Mouse (Mus musculus) heart, postnatal 0 days (tissue): ENCODE measurements at regions not wholly inside any gene's neighbourhood (a gene's known extent, or its start where the extent isn't known, plus 50 kb on each side); places are given as distances from the start of the nearest gene placed in this dataset.

Experiments used
- ATAC-seq: fragments of 200-750 bp; cut with Nextera tagmentation; 2 replicates; pipeline ENCODE4 v1.8.0; 2017; ENCODE audit warnings: low read depth, moderate number of reproducible peaks, moderate library complexity; ENCODE audit not compliant: insufficient read depth
- DNase-seq: peaks from one replicate; pipeline ENCODE4 v3.0.0-alpha.2; 2016; ENCODE audit warnings: low spot score
- H3K27ac ChIP-seq: fragments of 300-500 bp; sonication (generic); 2 replicates; pipeline ENCODE4 v1.5.1; 2014; ENCODE audit warnings: low read depth, mild to moderate bottlenecking
- H3K27me3 ChIP-seq: fragments of 300-500 bp; sonication (generic); 2 replicates; pipeline ENCODE4 v1.6.1; 2014; ENCODE audit warnings: low read length, mixed read lengths; ENCODE audit not compliant: control insufficient read depth, insufficient read depth
- H3K36me3 ChIP-seq: fragments of 300-500 bp; sonication (generic); replicated peaks from 2 replicates; pipeline ENCODE4 v1.6.1; 2014; ENCODE audit warnings: low read length, mixed read lengths; ENCODE audit not compliant: control insufficient read depth, insufficient read depth
- H3K4me1 ChIP-seq: fragments of 300-500 bp; sonication (generic); 2 replicates; pipeline ENCODE4 v1.6.1; 2014; ENCODE audit warnings: antibody characterized with exemption; ENCODE audit not compliant: control insufficient read depth, insufficient read depth
- H3K4me2 ChIP-seq: fragments of 300-500 bp; sonication (generic); 2 replicates; pipeline ENCODE4 v1.6.1; 2014; ENCODE audit warnings: low read depth, mild to moderate bottlenecking, low read length, moderate library complexity
- H3K4me3 ChIP-seq: fragments of 300-500 bp; sonication (generic); 2 replicates; pipeline ENCODE4 v1.5.1; 2014; ENCODE audit warnings: low read depth, low read length
- H3K9ac ChIP-seq: fragments of 300-500 bp; sonication (generic); replicated peaks from 2 replicates; pipeline ENCODE4 v1.6.1; 2014; ENCODE audit warnings: low read depth, low read length, mixed read lengths
- H3K9me3 ChIP-seq: fragments of 300-500 bp; sonication (generic); replicated peaks from 2 replicates; pipeline ENCODE4 v1.6.1; 2016; ENCODE audit warnings: low read length; ENCODE audit not compliant: control insufficient read depth
- CTCF ChIP-seq: IDR thresholded peaks from 2 replicates; pipeline ENCODE4 v1.5.1; 2016; ENCODE audit warnings: antibody characterized with exemption, control low read depth, low read depth
- EP300 ChIP-seq: IDR thresholded peaks from 2 replicates; pipeline ENCODE4 v1.6.1; 2016; ENCODE audit warnings: antibody characterized with exemption, low read depth
- WGBS: fragments of 180-500 bp; shearing (Covaris S2); extraction: QIAGEN DNeasy Blood & Tissue Kit; methylation state at CpG from one replicate; pipeline ENCODE4 v1.1.7; 2014; 5-methylcytosine and 5-hydroxymethylcytosine counted together

GRCm38 (mm10) chr8:76038526-76038925 is 590.0 kb downstream of the Iqcm start:
- Histone ChIP-seq H3K36me3 (no peaks in the 10 kb centered on the region), H3K4me1 (no peaks in the 10 kb centered on the region), H3K4me2 (no peak overlapping the region), H3K27ac (no peak overlapping the region), H3K27me3 (no peaks in the 10 kb centered on the region), H3K9ac (no peak overlapping the region), H3K4me3 (no peak overlapping the region), H3K9me3 (no peaks in the 10 kb centered on the region)
- DNase-seq (no peak), ATAC-seq (no peak)
- WGBS = 61% methylated on average over 1 of the region's 1 CpGs
- TF ChIP-seq EP300 (no peak), CTCF (no peak)

GRCm38 (mm10) chr8:76052003-76052402 is 603.5 kb downstream of the Iqcm start:
- Histone ChIP-seq H3K9me3 (no peaks in the 10 kb centered on the region), H3K4me1 (no peaks in the 10 kb centered on the region), H3K27ac (no peak overlapping the region), H3K27me3 (no peaks in the 10 kb centered on the region), H3K4me3 (no peak overlapping the region), H3K4me2 (no peak overlapping the region), H3K9ac (no peak overlapping the region), H3K36me3 (no peaks in the 10 kb centered on the region)
- WGBS = 67% methylated on average over 4 of the region's 4 CpGs
- ATAC-seq (no peak), DNase-seq (no peak)
- TF ChIP-seq CTCF (no peak), EP300 (no peak)

GRCm38 (mm10) chr8:76067721-76068120 is 619.2 kb downstream of the Iqcm start:
- H3K9me3 ChIP-seq = no peaks in the 10 kb centered on the region
- H3K4me3 ChIP-seq = no peak overlapping the region
- TF ChIP-seq EP300 = no peak
- TF ChIP-seq CTCF = peak; percentile 61
- no peak overlapping the region for H3K27ac ChIP-seq
- no peaks in the 10 kb centered on the region for H3K36me3 ChIP-seq
- ATAC-seq (no peak), DNase-seq (peak; percentile 31)
- no peak overlapping the region for H3K4me2 ChIP-seq
- H3K27me3 ChIP-seq = no peaks in the 10 kb centered on the region
- WGBS = 15% methylated on average over 2 of the region's 2 CpGs
- no peak overlapping the region for H3K9ac ChIP-seq
- no peaks in the 10 kb centered on the region for H3K4me1 ChIP-seq

DNA sequence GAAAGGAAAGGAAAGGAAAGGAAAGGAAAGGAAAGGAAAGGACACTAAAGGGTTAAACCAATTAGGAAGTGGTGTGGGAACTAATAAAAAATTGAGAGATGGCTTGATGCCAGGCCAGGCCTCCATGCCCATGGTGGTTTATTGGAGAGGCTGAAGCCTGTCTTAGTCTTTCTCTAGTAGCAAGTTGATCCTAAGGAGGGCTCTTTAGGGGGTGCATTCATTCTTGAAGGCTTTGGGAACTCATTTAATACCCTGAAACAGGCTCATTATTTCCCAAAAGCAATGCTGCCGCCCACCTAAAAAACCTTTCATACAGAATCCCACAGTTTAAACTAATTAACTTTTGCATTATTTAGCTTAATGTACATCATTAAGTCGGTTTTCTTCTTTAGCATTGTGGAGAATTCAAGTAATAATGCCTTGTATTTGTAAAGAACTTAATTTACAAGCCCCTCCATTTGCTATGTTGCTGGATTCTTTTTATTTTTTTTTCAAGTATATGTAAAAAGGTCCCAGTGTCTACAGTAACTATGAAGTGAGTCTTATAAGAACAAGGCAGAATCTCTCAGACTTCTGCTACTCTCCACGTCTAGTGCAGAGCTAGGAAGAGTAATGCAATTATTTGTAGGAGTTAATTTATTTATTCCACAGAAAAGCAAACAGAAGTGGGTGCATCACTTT is 624.3 kb downstream of the Iqcm start:
- Histone ChIP-seq H3K9ac (no peak overlapping the region), H3K9me3 (no peaks in the 10 kb centered on the region), H3K4me2 (no peak overlapping the region), H3K36me3 (no peaks in the 10 kb centered on the region), H3K27ac (no peak overlapping the region), H3K27me3 (no peaks in the 10 kb centered on the region), H3K4me1 (no peaks in the 10 kb centered on the region), H3K4me3 (no peak overlapping the region)
- ATAC-seq (no peak), DNase-seq (no peak)
- TF ChIP-seq CTCF (no peak), EP300 (no peak)
- WGBS = 69% methylated on average over 3 of the region's 3 CpGs

DNA sequence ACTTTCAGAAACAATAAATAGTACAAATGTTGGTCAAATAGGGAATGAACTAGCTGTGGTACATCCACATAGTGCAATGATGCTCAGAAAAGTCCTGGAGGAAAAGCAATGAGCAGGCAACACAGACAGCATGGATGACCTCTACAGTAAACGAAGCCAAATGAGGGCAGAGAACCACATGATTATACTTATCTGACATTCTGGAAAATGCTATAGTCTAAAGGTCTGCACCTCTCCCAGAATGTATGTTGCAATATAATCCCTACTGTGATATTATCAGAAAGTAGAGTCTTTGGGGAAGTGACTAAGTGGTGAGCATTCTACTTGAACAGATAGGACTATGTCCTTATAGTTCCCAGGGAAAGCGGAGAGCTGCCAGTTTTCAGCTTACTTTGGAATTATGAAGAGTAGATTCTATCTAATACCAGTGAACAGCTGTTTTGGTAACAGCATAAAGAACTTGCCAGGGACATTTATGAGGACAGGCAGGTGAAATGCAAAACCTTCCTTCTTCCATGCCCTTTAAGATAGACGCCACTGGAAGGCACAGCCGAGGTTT is 672.2 kb downstream of the Iqcm start:
- ATAC-seq (no peak), DNase-seq (no peak)
- TF ChIP-seq EP300 = no peak
- no peak for TF ChIP-seq CTCF
- 81% methylated on average over 4 of the region's 4 CpGs for WGBS
- Histone ChIP-seq H3K4me2 (no peak overlapping the region), H3K9me3 (no peaks in the 10 kb centered on the region), H3K4me3 (no peak overlapping the region), H3K9ac (no peak overlapping the region), H3K27ac (no peak overlapping the region), H3K36me3 (no peaks in the 10 kb centered on the region), H3K27me3 (no peaks in the 10 kb centered on the region), H3K4me1 (no peaks in the 10 kb centered on the region)

DNA sequence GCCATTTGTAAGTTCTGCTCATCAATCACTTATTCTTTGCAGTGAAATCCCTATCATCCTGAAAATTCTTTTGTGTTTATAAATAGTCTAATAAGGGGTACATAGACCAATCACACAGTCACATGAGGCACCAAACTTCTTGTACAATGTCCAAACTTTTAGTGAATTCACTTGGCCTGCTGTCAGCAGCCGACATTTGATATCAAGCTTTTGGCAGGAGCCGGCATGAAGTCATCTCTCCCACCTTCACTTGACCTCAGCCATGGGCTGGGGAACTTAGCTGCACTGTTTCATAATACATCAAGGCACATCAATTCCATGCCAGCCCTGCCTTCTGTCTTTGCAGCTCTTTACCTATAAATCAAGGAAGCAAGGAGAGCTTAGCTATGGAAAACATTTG is 679.0 kb downstream of the Iqcm start:
- DNase-seq = peak; percentile 88
- H3K27ac ChIP-seq = peak overlapping the region; percentile 54

More for the DNA sequence above, 679.0 kb downstream of the Iqcm start:
- TF ChIP-seq EP300 (no peak), CTCF (no peak)
- WGBS = 24% methylated on average over 2 of the region's 2 CpGs
- no peak overlapping the region for H3K9ac ChIP-seq
- H3K36me3 ChIP-seq = no peaks in the 10 kb centered on the region
- no peaks in the 10 kb centered on the region for H3K27me3 ChIP-seq
- H3K4me3 ChIP-seq = no peak overlapping the region
- peaks cover 8% of the 10 kb centered on the region; the same call in 1 of the 2 replicates for H3K4me1 ChIP-seq
- peak; percentile 98 for ATAC-seq
- H3K9me3 ChIP-seq = no peaks in the 10 kb centered on the region
- H3K4me2 ChIP-seq = no peak overlapping the region
